Mouse (Mus musculus) kidney, adult 9 months (tissue): ENCODE measurements around the gene T2.
"Not testable (repeated sequence)": the region's sequence is repeated elsewhere in the genome, so short reads cannot be mapped to it uniquely, and the experiment has no call there.

Source experiments
- DNase-seq: peaks from one replicate; pipeline ENCODE4 v3.0.0; 2022

T2 gene

GRCm38 (mm10) chr17:8367514-8368480, 12.0 kb downstream of the T2 start:
- DNase-seq, result no peak

DNA sequence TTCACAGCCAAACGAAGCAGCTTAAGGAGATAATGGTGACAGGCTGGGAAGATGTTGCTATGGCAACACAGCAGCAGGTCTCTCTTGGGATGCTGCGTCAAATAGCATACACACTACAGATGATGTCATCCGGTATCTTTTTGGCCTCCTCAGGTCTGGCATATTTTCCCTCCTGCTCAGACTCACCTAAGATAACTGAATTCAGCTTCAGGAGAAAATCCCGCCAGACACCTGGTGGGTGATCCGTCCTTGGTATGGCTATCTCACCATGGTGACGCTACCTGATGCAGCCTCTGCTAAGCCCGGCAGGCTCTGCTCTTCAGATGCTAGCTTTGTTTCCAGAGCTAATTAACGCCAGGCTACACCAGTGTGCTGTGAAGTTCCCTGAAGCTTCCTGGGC, 12.8 kb downstream of the T2 start:
- DNase-seq, result no peak

GRCm38 (mm10) chr17:8369171-8369570, 13.4 kb downstream of the T2 start:
- no peak for DNase-seq

DNA sequence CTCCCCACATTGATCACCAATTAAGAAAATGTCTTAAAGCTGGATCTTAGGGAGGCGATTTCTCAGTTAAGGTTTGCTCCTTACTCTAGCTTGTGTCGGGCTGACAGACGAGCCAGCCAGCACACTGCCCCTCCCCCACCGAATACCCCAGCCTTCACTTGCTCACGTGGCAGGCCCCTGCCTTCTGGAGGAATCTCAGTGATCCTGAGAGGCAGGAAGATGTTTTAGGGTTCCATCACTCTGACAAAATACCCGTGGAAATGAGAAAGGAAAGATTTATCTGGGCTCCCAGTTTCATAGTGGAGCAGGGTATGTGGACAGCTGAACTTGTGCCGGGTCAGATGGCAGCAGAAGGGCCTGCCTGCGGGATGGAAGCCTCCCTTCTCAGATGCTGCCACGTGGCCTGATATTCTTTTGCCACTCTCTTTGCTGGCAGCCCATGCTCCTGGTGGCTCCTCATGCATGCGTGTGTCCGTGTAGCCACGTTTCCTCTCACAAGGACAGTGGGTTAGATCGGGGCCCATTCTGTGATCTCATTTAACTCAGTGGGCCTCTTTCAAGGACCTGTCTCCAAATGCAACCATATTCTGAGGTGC, 14.9 kb downstream of the T2 start:
- DNase-seq, result no peak

GRCm38 (mm10) chr17:8371834-8372233, 16.0 kb downstream of the T2 start:
- DNase-seq, result peak; percentile 48

- peak; percentile 76 for DNase-seq
Observed at GRCm38 (mm10) chr17:8372286-8373046, 16.7 kb downstream of the T2 start.

GRCm38 (mm10) chr17:8377298-8377697, 21.5 kb downstream of the T2 start:
- no peak for DNase-seq

GRCm38 (mm10) chr17:8385441-8385840, 29.6 kb downstream of the T2 start:
- DNase-seq, result no peak

DNA sequence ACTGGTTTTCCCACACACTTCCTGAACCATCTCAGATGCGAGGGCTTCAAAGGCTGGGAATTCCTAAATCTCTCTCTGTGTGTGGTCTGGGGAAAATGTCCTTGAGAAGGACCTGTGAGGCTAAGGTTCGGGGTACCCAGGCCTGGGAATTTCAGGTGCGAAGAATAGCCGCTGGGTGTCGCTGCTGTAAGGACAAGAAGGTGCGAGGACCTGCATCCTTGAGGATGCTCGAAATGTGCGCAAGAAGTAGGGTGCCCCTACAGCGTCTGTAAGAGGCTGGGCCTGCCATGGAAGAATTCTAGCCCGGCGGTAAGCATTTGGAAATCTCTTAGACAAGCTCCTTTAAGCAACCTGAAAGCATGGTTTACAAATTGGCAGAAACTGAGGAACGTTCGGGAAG, 32.7 kb downstream of the T2 start:
- DNase-seq, result peak; percentile 43

GRCm38 (mm10) chr17:8388990-8389789, 33.4 kb downstream of the T2 start:
- DNase-seq, result no peak

DNA sequence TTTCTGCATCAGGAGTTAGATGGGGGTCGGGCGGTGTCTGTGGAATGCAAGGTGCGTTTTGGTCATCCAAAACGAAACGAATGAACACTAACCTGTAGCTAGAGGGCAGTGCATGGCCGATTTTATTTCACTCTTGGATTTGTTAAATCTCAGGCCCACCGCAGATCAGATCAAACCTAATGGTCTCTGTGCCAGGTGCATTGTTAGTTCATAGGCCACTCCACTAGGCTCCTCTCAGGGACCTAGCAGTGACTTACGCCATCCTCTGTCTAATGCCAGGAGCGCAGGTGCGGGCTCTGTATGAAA, 34.0 kb downstream of the T2 start:
- DNase-seq, result no peak

DNA sequence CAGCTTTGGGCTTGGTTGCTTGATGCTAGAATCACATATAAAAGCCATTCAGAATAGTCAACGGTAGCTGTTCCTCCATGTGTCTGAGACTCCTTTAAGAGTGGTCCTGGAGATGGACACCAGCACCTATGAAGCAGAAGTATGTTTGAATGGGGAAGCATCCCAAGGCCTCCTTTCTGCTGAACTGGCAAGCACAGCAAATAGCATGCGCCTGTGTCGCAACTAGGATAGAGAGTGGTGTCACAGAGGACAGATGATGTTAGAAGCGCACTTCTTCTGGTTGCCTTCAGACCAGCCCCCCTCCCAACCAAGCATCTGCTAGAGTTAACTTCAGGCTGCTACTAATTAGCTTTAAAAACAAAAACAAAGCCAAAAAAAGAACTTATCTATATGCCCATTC, 34.7 kb downstream of the T2 start:
- no peak for DNase-seq

DNA sequence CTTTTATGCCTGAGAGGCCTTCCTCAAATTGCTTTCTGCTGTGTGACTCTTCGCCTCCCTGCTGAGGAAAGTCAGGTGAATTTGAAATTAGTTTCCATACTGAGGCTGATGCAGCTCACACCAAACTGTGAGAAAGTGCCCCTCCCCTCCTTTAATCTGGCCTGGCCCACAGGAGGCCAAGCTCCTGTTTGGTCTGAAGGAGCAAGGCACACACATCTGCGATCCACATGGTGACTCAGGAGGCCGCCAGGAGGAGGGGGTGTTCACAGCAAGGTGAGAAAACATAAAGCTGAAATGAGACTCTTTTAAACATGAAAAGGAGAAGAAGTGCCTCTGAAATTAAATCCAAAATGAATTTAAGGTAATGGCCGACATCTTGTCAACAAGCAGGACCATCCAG, 40.6 kb downstream of the T2 start:
- no peak for DNase-seq

- no peak for DNase-seq
Observed at GRCm38 (mm10) chr17:8397946-8398345, 42.2 kb downstream of the T2 start.

- not testable (repeated sequence) for DNase-seq
Observed at GRCm38 (mm10) chr17:8403932-8404331, 48.1 kb downstream of the T2 start.

- no peak for DNase-seq
Observed at GRCm38 (mm10) chr17:8406285-8406684, 50.5 kb downstream of the T2 start.

DNA sequence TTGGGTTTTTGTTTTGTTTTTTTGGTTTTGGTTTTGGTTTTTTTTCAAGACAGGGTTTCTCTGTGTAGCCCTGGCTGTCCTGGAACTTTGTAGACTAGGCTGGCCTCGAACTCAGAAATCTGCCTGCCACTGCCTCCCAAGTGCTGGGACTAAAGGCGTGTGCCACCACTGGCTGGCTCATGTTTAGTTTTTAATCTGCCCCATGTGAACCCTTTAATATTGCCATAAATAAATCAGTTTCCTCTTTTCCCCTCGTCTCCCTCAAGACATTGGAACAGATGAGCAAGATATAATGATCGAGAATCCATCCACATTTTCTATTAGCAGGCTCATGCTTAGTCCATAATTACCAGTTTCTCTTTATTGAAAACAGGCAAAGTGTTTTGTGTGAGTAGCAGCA, 52.2 kb downstream of the T2 start:
- not testable (repeated sequence) for DNase-seq

- DNase-seq, result peak; percentile 4
Observed at GRCm38 (mm10) chr17:8408589-8409295, 53.0 kb downstream of the T2 start.

DNA sequence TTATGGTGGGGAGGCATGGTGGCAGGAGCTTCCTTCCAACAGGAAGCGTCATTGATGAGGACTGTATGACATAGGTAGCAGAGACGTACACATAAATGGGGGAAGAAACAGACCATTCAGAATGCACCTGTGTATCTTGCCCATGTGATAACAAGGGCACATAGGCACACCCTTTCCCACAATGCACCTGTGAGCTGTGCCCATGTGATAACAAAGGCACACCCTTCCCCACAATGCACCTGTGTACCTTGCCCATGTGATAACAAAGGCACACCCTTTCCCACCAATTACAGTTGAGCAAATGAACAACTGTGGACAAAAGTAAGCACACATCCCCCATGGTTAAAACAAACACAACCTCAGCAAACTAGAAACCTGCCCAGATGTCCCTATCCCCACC, 54.5 kb downstream of the T2 start:
- DNase-seq, result no peak

DNA sequence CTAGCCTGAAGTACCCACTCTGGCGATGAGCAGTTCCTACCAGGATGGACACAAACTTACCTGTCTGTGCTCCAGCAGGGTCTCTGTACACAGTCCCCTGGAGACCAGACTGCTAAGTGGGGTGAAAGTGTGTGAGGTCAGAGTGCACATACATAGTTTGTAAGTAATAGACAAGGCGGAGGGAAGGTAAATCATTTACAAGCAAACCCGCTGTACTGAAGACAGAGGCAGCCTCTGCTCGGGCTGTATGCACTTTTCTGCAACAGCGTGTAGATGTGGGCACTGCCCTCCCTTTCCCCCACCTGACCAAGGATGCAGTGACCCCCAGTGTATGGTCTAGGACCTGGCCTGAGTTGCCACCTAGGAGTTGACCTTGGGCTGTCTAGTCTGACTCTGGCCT, 57.9 kb downstream of the T2 start:
- peak; percentile 72 for DNase-seq

GRCm38 (mm10) chr17:8415533-8415932, 59.7 kb downstream of the T2 start:
- DNase-seq, result no peak

DNA sequence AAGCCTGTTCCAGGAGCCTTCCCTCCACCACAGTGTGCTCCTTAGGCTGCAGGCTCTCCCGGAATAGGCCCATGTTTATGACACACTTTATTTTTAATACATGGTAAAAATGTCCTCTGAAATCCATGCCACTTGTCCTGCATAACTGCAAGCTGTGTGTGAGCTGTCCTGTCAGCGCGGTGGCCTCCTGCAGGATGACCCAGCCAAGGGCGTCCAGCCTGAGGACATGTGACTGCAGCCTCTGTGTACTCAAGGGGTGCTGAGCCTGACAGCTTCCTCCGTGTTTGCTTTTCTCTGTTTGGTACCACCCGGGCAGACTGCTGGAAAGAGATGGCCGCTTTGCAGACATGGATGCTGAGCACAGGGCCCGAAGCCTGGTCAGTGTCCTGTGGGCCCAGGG, 61.1 kb downstream of the T2 start:
- DNase-seq, result no peak
